Mouse (Mus musculus): ENCODE results near the gene Mtfp1. TPM values are rescaled to one million over a fixed set of nuclear protein-coding genes. Genes with fewer than 3 reads are reported as not detected.
A peak's percentile ranks its signal among the peaks of the same experiment; 100 is the strongest.
"Not testable (repeated sequence)": the region's sequence is repeated elsewhere in the genome, so short reads cannot be mapped to it uniquely, and the experiment has no call there.

The Mtfp1 gene
- polyA plus RNA-seq, 1 experiment: 31.2 TPM

- peaks cover 9% of the 10 kb centered on the region for H3K4me1 ChIP-seq (ENCODE audit: control insufficient read depth, insufficient read depth, low read length)
- H3K4me3 ChIP-seq (ENCODE audit: insufficient read depth, low read depth, low read length): no peak overlapping the region
- H3K36me3 ChIP-seq (ENCODE audit: control insufficient read depth, insufficient read depth, low read length): no peaks in the 10 kb centered on the region
- no peak for TF ChIP-seq POLR2A (IDR thresholded peaks at IDR 0.05; ENCODE audit: low read depth, low read length)
- TF ChIP-seq CTCF (conservative IDR thresholded peaks at IDR 0.05; ENCODE audit: insufficient read depth, insufficient read length, low read depth, low read length): no peak
- H3K27ac ChIP-seq (ENCODE audit: insufficient read depth, low read depth, low read length): no peak overlapping the region
- 42% methylated on average over 6 of the region's 6 CpGs for WGBS
- no peak for DNase-seq
- no peaks in the 10 kb centered on the region for H3K27me3 ChIP-seq (replicated peaks; ENCODE audit: control insufficient read depth, insufficient read depth, low read length)
These were observed 39.2 kb upstream of the Mtfp1 start for GRCm38 (mm10) chr11:4134400-4134799.

- H3K27ac ChIP-seq (ENCODE audit: insufficient read depth, low read depth, low read length): no peak overlapping the region
- peaks cover 9% of the 10 kb centered on the region for H3K4me1 ChIP-seq (ENCODE audit: control insufficient read depth, insufficient read depth, low read length)
- WGBS: 69% methylated on average over 3 of the region's 3 CpGs
- TF ChIP-seq POLR2A (IDR thresholded peaks at IDR 0.05; ENCODE audit: low read depth, low read length) (no peak), CTCF (conservative IDR thresholded peaks at IDR 0.05; ENCODE audit: insufficient read depth, insufficient read length, low read depth, low read length) (peak; percentile 60)
- DNase-seq: peak; percentile 24
- H3K27me3 ChIP-seq (replicated peaks; ENCODE audit: control insufficient read depth, insufficient read depth, low read length): no peaks in the 10 kb centered on the region
- no peak overlapping the region for H3K4me3 ChIP-seq (ENCODE audit: insufficient read depth, low read depth, low read length)
- no peaks in the 10 kb centered on the region for H3K36me3 ChIP-seq (ENCODE audit: control insufficient read depth, insufficient read depth, low read length)
These were observed 38.2 kb upstream of the Mtfp1 start for GRCm38 (mm10) chr11:4133450-4133849.

- 96% methylated on average over 4 of the region's 4 CpGs for WGBS
- not testable (repeated sequence) for H3K27me3 ChIP-seq (replicated peaks; ENCODE audit: control insufficient read depth, insufficient read depth, low read length); H3K4me3 ChIP-seq (ENCODE audit: insufficient read depth, low read depth, low read length); DNase-seq; H3K27ac ChIP-seq (ENCODE audit: insufficient read depth, low read depth, low read length); H3K36me3 ChIP-seq (ENCODE audit: control insufficient read depth, insufficient read depth, low read length); H3K4me1 ChIP-seq (ENCODE audit: control insufficient read depth, insufficient read depth, low read length)
These were observed 33.2 kb upstream of the Mtfp1 start for GRCm38 (mm10) chr11:4128461-4128860.

GRCm38 (mm10) chr11:4127059-4127458 is 31.8 kb upstream of the Mtfp1 start:
- no peaks in the 10 kb centered on the region for H3K4me1 ChIP-seq (ENCODE audit: control insufficient read depth, insufficient read depth, low read length)
- DNase-seq: no peak
- 93% methylated on average over 1 of the region's 1 CpGs for WGBS
- no peaks in the 10 kb centered on the region for H3K36me3 ChIP-seq (ENCODE audit: control insufficient read depth, insufficient read depth, low read length)
- H3K27me3 ChIP-seq (replicated peaks; ENCODE audit: control insufficient read depth, insufficient read depth, low read length): no peaks in the 10 kb centered on the region
- no peak overlapping the region for H3K27ac ChIP-seq (ENCODE audit: insufficient read depth, low read depth, low read length)
- no peak overlapping the region for H3K4me3 ChIP-seq (ENCODE audit: insufficient read depth, low read depth, low read length)
- TF ChIP-seq CTCF (conservative IDR thresholded peaks at IDR 0.05; ENCODE audit: insufficient read depth, insufficient read length, low read depth, low read length): no peak
- no peak for TF ChIP-seq POLR2A (IDR thresholded peaks at IDR 0.05; ENCODE audit: low read depth, low read length)

- DNase-seq: peak; percentile 42
- no peaks in the 10 kb centered on the region for H3K4me1 ChIP-seq (ENCODE audit: control insufficient read depth, insufficient read depth, low read length)
- TF ChIP-seq CTCF (conservative IDR thresholded peaks at IDR 0.05; ENCODE audit: insufficient read depth, insufficient read length, low read depth, low read length) (peak; percentile 89), POLR2A (IDR thresholded peaks at IDR 0.05; ENCODE audit: low read depth, low read length) (no peak)
- no peak overlapping the region for H3K4me3 ChIP-seq (ENCODE audit: insufficient read depth, low read depth, low read length)
- H3K36me3 ChIP-seq (ENCODE audit: control insufficient read depth, insufficient read depth, low read length): no peaks in the 10 kb centered on the region
- no peak overlapping the region for H3K27ac ChIP-seq (ENCODE audit: insufficient read depth, low read depth, low read length)
- 57% methylated on average over 5 of the region's 5 CpGs for WGBS
- no peaks in the 10 kb centered on the region for H3K27me3 ChIP-seq (replicated peaks; ENCODE audit: control insufficient read depth, insufficient read depth, low read length)
These were observed 28.7 kb upstream of the Mtfp1 start for GRCm38 (mm10) chr11:4123922-4124321.

- H3K4me1 ChIP-seq (ENCODE audit: control insufficient read depth, insufficient read depth, low read length): no peaks in the 10 kb centered on the region
- no peak within 1 kb of the TSS for H3K4me3 ChIP-seq (ENCODE audit: insufficient read depth, low read depth, low read length)
- DNase-seq: no peak
- no peaks in the 10 kb centered on the region for H3K27me3 ChIP-seq (replicated peaks; ENCODE audit: control insufficient read depth, insufficient read depth, low read length)
- WGBS: 80% methylated on average over 10 of the region's 10 CpGs
- TF ChIP-seq CTCF (conservative IDR thresholded peaks at IDR 0.05; ENCODE audit: insufficient read depth, insufficient read length, low read depth, low read length) (no peak), POLR2A (IDR thresholded peaks at IDR 0.05; ENCODE audit: low read depth, low read length) (no peak)
- H3K36me3 ChIP-seq (ENCODE audit: control insufficient read depth, insufficient read depth, low read length): no peaks in the 10 kb centered on the region
- no peak within 1 kb of the TSS for H3K27ac ChIP-seq (ENCODE audit: insufficient read depth, low read depth, low read length)
These were observed 27.7 kb upstream of the Mtfp1 start, which contains the start of gene Sec14l2 for GRCm38 (mm10) chr11:4122742-4123579. Gene Sec14l2, minus strand, starts transcription at chr11:4123415.

GRCm38 (mm10) chr11:4122226-4122625 is 27.0 kb upstream of the Mtfp1 start:
- Histone ChIP-seq H3K36me3 (ENCODE audit: control insufficient read depth, insufficient read depth, low read length) (no peaks in the 10 kb centered on the region), H3K27ac (ENCODE audit: insufficient read depth, low read depth, low read length) (no peak overlapping the region), H3K4me3 (ENCODE audit: insufficient read depth, low read depth, low read length) (no peak overlapping the region), H3K4me1 (ENCODE audit: control insufficient read depth, insufficient read depth, low read length) (no peaks in the 10 kb centered on the region), H3K27me3 (replicated peaks; ENCODE audit: control insufficient read depth, insufficient read depth, low read length) (no peaks in the 10 kb centered on the region)
- DNase-seq: no peak
- no peak for TF ChIP-seq POLR2A (IDR thresholded peaks at IDR 0.05; ENCODE audit: low read depth, low read length)
- WGBS: 71% methylated on average over 5 of the region's 5 CpGs
